Mouse (Mus musculus) gonadal fat pad, adult 2 months (tissue): Measurements from ENCODE around the gene Dguok. TPM values are rescaled to one million over a fixed set of nuclear protein-coding genes. Genes with fewer than 3 reads are reported as not detected.

ENCODE experiments used
- DNase-seq: peaks from one replicate; pipeline ENCODE4 v3.0.0-alpha.2; 2012; ENCODE audit warnings: low read depth
- polyA plus RNA-seq: library from polyadenylated mRNA; depleted of rRNA; stranded (reverse); fragments of >200 nt; gene quantifications from 2 replicates; pipeline ENCODE4 v1.2.3, GENCODE M21; 2012

The Dguok gene
- polyA plus RNA-seq, 1 experiment: 80.7 TPM

DNA sequence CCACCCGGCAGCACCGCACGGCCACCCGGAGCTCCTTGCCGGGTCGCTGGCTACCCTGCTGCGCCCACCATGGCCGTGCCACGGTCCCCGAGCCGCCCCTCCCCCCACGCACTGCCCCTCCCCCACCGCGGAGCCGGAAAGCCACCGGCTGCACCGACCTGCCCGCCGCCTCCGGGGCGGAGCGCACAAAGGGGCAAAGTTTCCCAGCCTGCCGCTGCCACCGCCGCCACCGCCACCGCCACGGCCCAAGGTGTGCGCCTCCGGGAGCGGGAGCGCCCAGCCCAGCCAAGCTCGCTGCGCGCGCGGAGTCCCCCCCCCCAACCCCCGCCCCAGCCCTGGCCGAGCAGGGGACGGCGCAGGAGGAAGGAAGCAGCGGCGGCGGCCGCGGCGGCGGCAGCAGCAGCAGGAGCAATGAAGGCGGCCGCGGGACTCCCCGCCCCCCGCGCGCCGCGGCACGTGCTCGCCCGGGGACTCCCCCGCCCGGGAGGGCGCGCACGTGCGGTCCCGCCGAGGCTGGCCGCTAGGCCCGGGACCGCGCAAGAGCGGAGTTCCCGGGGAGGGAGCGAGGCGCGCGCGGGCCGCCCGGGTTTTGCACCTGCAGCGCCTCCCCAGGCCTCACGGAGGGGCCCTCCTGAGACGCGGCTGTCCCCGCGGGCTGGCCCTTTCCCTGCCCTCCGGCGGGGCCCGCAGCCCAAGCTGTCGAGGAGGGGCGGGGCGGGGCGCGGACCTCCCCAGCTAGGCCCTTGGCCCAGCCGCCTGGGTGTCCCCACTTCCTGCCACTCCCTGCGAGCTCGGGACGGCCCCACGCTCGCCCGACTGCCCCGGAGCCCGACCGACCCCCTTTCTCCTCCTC is 50.4 kb downstream of the Dguok start:
- DNase-seq: no peak

DNA sequence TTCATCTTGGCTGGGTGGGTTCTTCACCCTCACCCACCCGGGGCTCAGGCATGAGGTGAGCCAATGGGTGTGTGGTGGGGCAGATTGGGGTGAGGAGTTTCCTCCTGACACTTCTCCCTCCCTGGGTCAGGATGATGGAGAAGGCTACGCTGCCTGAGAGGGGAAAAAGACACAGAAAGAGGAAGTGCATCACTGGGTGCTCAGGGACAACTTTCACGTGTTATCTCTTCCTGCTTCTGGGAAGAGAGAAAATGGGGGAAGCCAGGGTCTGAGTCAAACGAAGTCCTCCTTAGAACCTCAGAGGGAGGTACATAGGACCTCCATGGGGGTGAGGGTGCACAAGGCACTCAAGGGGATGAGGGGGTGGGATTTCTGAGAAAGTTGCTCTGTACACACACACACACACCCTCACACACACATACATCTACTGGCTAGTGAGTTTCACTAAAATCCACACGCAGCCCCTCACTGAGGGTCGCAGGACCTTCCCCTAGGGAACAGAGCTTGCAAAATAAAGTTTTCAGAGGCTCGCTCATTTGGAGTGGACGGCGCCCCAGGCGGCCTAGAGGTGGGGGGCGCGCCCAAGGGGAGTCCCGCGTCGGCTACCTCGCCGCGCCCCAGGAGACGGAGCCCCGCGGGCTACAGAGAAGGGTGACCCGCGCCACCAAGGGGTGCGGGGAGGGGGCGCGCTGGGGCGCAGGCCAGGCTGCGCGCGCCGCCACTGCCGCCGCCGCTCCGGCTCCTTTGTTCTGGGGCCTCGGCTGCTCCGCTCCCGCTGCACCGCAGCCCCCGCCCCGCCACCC is 51.2 kb downstream of the Dguok start:
- DNase-seq: no peak

DNA sequence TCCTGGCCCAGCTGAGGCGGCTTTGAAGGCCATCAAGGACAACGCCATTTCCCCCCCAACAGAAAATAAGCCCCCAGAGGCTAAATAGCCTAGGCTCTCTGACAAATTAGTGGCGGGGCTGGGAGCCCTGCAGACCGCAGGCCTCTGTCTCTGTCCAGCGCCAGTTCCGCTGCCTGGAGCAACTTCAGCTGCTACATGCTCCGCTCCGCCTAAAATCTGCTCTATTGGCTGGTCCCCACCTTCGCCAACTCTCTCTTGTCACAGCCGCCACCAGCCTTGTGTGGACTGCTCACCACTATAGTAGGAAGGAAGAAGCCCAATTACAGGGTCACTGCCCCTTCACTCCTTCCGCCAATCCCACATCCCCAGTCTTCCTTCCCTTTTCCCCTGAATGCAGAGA is 53.1 kb downstream of the Dguok start:
- no peak for DNase-seq

DNA sequence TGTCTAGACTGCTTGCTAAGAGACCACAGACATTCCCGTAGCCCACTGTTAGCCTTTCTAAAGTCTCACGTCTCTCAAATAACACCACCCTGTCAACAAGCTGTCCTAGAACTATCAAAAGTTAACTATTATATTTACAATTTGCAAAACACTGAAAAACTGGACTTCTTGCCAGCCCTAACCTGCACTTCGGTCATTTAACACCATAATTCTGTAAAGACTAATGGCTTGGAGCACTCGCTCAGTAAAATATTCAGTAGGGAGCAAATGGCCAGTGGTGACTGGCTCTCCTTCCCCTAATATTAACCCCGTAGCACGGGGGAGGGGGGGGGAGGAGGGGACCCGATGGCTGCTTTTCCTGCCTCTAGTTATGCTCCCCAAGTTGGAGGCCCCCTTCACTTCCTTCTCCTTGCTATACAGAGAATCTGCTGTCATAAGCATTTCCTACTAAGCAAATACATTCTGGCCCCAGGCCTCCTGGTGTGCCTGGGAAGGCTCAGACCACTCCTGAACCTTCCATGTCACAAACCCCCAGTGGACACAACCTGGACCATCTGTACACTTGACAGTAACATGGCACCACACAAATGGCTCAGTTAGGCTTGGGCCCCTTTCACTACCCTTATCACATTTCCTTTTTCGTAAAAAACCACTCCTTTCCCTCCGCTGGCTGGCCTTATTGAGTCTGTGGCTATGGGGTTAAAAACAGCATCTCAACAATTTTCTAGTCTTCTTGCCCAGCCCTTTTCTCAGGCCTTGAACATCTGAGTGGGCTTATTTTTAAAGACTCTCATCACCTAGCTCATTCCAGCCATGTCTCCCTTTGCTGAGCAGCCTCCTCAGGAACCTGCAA is 56.1 kb downstream of the Dguok start:
- DNase-seq: no peak

DNA sequence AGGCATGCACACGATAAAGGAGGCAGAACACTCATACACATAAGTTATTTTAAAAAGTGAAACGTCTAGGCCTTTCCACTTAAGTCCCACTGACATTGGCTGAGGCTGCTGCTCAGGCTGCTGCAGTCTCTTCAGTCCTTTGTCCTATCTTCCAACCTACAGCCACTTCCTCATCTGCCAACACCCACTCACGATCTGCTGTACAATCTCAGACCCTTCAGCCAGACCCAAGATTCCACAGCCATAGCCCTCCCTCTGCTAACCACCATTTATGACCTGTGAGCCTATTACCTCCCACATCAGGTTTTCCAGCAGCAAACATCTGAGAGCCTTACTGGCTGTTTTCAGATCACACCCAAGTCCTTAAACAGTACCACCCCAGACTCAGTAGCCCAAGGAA is 57.3 kb downstream of the Dguok start:
- no peak for DNase-seq

DNA sequence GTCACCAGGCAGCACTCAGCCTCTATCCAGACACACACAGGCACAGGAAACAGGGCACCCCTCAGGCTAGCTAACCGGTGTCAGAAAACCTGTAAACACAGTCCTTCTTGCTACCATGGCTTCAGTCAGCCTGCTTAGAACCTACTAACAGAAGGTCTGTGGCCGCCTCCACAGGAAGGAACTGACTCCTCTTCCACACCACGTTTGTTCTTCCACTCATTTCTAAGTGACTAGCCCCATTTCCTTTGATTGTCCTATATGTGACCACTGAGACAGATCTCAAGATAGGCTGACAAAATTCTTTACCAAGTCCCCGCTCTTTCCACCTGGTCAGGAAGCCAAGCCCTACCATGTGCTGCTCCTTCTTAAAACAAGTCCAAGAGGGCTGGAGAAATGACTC is 57.9 kb downstream of the Dguok start:
- no peak for DNase-seq

DNA sequence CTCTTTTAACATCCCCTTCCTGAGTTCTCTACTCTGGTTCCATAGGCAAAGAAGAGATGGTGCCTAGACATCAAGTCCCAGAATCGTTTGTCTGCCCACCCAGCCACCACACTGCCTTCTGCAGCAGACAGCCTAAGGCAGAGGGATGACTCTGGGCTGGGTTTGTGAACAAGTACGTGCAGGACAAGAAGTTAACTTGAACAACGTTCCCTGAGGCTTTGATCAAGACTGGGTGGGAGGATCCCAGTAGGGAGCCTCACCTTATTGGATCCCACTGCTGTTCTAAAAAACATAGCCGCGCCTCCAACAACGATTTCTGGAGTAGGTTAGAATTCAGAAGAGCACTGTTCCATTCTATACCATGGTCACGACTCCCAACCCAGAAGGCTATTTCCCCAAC is 59.7 kb downstream of the Dguok start:
- DNase-seq: no peak

DNA sequence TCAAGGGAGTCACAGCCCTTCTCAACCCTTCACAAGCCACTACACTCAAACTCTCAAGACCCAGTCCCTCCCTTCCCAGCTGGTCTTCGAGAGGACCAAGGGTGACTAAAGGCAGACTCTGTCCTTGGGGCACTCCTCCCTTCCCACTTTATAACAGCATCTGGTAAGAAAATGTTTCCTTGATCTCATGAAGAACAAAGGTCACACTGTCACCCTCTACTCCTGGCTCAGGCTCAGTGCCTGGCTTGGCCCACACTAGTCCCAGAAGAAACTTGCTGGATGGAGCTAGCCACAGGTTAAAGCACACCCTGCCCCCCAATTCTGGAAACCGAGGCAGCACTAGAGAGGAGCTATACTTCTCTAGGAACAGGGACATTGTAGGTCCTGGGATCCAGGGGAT is 61.0 kb downstream of the Dguok start:
- no peak for DNase-seq

DNA sequence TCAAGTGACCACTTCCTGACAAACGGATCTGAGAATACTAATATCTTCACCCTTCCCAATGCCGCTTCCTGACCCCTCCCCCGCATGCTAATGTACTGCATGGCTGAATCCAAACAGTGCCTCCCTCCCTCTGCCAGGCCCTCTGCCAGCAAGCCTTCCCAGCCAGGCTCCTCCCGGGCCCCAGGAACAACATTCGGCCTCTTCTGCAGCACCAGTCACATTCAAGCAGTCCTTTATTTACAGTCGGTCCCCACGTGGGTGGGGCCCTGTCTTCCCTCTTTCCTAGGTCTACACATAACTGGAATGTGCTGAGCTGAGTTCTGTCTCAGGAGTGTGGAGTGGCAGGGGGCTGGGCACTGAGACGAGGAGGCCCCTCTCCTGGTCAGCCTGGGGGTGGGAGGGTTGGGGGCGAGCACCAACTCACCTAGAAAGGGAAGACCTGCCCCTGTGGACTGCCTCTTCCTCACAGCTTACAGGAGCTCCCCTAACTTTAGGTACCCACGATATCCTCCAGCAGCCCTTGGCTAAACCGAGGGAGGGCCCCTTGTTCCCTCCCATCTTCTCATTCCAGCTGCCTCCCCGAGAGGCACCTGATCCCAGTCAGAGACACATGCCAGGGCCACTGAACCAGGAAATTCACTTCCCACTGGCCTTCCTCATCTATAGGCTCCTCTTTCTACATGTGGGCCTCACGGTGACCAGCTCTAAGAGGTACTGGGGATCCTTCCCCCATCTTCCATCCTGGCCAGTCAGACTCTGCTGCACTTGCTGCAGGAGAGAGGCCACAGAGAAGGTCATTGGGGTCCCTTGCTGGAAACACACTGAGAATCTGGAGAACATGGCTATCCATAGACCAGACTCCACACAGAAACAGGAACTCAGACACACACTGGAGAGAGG is 63.1 kb downstream of the Dguok start:
- no peak for DNase-seq

DNA sequence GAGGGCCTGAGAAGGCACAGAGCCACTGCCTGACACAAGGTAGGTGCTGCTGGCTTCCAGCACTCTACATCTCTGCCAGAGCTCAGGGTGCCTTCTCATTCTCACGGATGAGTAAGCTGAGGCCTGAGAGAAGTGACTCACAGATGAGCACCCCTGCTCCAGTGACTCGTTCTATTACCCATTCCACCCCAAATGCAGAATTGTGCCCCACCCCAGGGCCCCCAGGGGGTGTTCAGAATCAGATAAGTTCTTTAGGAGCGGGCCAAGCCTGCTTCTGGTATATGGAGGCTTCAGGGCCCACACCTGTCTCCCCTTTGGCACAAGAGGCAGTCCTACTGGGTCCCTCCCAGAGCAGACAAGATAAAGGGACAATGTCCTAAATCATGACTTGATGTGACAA is 64.1 kb downstream of the Dguok start:
- DNase-seq: no peak

DNA sequence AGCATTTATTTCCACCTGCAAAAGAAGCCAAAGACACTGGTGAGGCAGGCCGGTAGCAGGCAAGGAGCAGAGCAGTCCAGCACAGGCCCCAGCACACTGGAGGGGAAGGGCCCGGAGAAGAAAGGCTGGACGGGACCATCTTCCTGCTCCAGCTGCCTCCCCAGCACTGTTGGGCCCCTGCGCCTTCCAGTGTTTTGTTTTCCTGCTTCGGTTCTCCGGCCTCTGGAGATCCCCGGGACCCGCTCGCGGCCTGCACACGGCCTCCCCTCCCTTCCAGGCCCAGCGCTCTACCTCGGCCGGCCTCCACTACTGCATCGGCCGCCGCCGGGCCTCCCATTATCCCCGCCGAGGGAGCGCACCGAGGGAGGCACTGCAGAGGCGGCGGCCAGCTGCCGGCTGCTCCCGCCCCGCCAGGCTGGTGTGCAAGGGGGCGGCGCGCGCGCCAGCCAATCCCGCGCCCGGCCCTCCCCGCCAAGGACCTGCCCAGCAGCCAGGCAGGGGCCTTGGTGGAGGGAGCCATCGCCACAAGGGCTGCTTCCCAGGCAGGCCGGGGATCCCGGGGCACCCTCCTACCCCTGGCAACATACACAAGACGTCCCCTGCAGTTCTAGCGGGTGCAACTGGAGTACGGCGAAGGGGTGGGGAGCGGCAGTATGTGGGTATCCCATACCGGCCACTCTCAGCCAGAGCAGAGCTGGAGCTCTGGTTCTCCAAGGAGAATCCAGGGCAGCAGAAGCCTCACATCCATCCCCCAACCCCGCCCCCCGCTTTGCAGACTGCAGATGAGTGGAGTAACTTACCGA is 65.3 kb downstream of the Dguok start:
- DNase-seq: no peak

DNA sequence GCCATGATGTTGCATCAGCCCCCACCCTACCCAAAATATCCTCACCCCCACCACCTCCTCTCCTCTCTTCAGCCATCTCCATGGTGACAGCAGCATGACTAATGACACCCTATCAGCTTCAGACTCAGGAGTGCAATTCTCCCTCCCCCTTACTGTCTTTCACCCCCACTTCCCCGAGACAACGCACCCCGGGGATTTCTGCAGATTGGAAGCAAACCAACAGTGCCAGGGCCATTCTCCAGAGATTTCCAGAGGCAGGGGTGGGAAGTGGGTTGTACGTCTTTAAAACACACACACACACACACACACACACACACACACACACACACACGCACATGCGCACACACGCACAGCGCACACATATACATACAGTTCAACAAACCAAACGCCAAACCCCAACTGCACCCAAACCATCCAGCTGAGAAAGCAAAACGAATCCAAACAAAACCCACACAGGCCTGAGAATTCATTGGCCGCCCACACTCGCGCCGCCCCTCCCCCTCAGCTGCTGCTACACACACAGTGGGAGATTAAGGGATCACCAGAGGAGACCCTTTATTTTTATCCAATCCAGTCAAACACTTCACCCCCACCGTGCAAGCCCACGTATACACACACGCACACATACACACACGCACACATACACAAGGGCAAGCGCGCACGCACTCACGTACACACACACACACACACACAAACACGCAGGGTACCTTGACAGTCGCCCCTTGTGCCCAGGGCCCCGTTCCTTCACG is 66.1 kb downstream of the Dguok start:
- DNase-seq: no peak

DNA sequence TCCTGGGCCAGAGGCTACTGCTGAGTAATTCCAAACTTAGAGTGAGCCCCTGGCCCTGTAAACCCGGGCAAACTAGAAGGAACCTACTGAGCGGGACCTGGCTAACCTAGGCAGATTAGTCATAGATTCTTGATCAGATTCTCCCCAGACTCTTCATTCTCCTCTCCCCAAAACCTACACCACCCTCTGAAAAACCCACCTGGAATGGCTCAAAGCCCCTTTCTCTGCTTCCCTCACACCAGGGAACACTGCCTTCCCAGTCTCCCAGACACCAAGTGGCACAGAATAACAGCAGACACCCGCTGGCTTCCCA is 66.6 kb downstream of the Dguok start:
- DNase-seq: no peak

DNA sequence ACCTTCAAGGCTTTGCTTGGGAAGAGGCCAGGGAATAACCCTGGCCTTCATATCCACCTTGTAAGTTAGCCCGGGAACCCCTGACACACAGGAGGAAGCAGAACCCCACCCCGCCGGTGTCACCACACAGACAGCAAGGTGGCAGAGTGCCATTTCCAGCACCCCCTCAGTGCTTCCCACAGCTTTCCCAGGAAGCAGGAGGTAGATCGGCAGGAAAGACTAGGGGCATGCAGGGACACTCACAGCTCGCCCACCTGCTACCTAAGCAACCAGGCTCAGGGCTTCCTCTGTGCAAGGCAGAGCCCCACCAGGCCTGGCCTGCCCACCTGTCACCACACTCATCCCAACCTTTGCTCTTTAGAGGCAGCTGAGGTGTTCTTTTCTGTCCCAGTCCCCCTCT is 67.0 kb downstream of the Dguok start:
- DNase-seq: no peak

DNA sequence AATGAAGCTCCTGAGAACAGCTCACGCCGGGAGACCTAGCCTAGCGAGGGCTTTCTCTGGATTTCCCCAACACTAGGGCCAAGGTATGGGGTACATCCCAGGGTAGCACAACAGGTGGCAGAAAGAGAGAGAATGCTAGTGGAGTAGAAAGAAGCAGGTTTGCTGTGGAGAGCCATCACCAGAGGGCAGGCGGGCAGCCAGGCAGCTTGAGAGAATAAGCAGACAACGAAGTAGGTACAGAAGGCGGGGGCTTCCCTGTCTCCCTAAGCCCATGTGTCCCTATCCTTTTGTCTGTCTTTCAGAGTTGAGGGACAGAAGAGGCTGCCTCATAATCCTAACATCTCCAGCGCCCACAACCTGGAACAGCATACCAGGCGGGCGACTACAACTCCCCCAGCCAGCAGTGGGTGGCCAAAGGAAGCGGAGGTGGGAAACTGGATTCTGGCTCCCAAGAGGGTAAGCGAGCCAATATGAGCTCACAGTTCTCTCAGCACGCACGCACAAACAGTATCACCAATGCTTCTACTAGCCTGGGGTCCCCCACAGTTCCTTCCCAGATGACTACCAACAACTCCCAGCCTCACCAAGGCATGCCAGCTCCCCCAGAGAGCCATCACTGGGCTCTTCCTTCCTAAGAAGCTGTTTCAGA is 67.5 kb downstream of the Dguok start:
- no peak for DNase-seq

DNA sequence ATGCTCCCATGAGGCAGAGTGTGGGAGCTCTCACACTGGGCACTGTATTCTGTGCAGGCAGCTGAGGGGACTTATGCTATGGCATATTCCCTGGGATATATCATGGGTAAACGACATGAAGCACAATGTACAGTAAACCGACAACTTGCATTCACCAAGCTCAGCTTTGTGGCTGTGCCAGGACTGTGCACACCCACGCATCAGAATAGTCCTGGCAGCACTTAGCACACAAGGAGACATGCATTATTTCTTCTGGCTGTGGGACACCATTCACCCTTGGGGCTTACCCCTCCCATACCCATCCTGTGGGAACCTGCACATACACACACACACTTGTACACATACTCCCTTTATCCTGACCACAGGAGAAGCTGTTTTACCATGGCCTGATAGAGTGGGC is 68.2 kb downstream of the Dguok start:
- DNase-seq: no peak

DNA sequence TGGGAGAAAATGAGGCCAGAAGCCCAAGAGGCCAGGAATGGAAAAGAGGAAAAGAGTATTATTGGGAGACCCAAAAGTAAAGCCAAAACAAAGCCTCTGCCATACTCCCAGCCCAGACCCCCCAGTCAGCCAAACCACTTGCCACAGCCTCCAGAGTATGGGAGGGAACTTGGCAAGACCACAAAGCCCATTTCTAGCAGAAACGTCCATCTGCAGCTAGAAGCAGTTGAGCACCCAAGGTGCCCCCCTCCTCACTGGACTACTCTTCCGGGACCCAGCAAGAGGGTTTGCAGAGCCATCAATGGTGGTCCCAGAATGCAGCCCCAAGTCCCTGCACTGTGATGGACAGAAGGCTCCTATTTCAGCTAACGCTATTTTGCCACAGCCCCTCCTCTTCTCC is 69.0 kb downstream of the Dguok start:
- DNase-seq: no peak

DNA sequence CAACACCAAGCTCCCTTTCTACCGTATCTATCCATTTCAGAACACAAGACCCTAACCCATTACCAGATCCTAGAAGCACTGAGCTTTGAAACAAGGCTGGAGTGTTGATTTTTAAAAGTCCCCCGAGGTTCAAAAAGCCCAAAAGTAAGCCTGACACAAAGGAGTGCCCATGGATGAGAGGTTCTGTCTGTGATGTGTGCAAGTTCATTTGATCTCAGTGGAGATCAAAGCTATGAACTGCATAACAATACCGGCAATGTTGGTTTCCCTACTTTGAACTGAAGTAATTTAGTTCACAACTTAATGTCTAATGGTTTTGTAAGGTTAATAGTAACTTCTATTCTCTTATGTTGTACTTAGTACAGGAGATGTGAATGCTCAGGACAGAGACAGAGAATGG is 69.5 kb downstream of the Dguok start:
- no peak for DNase-seq

DNA sequence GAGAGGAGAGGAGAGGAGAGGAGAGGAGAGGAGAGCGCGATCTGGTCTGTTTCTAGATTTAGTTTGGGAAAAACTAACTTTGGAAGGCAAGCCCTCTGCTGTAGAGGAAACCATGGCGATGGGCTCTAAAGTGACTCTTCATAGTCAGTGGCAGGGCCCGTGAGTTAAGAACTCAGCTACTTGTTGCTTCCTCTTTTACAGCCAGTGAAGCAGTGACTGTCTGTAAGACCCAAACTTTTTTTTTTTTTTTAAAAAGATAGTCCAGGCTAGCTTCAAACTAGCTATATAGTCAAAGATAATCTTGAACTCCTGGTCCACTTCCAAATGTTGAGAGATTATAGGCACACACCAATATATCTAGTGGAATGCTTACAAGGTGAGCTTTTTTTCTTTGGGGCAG is 70.2 kb downstream of the Dguok start:
- DNase-seq: no peak
